Mouse (Mus musculus): ENCODE results near the gene Ralgapa1. TPM values are rescaled to one million over a fixed set of nuclear protein-coding genes. Genes with fewer than 3 reads are reported as not detected.

Gene Ralgapa1
- polyA plus RNA-seq, 1 experiment, result 3.6 TPM

GRCm38 (mm10) chr12:55570646-55571045, 250.3 kb downstream of the Ralgapa1 start:
- TF ChIP-seq MYOD1 (IDR thresholded peaks at IDR 0.05; ENCODE audit: control insufficient read depth, insufficient read length, low read depth) (no peak), CTCF (IDR thresholded peaks at IDR 0.05; ENCODE audit: control insufficient read depth, insufficient read depth, insufficient read length) (no peak), MYOG (IDR thresholded peaks at IDR 0.05; ENCODE audit: control insufficient read depth, extremely low read depth, insufficient read length) (no peak), FOSL1 (IDR thresholded peaks at IDR 0.05; ENCODE audit: insufficient read depth, low read length, poor library complexity, severe bottlenecking) (no peak)
- H3K27me3 ChIP-seq (ENCODE audit: control insufficient read depth, insufficient read depth, insufficient read length), result no peaks in the 10 kb centered on the region

DNA sequence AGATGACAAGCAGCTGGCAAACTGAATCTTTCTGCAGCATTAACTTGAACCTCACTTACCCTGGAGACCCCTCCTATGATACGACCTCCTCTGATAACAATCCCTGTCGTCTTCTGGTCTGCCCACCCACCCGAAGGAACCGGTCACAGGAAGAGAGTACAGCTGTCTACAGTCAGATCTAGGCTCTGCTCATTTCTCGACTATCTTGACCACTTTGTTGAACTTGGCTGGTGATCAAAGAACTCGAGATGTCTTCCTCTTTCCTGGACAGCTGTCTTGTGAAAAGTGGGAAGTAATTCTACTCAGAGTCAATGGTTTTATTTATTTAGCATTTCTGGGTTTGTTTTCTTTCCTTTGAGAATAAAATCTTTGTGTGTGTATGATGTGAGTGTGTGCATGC, 251.3 kb downstream of the Ralgapa1 start:
- no peaks in the 10 kb centered on the region for H3K79me2 ChIP-seq (ENCODE audit: control insufficient read depth, insufficient read depth)
- TF ChIP-seq MYOD1 (IDR thresholded peaks at IDR 0.05; ENCODE audit: control insufficient read depth, insufficient read length, low read depth), result peak; percentile 12
- TF ChIP-seq MYOG (IDR thresholded peaks at IDR 0.05; ENCODE audit: control insufficient read depth, extremely low read depth, insufficient read length), result no peak

More at GRCm38 (mm10) chr12:55570646-55571045, 250.3 kb downstream of the Ralgapa1 start:
- no peak overlapping the region for H3K4me3 ChIP-seq (ENCODE audit: insufficient read depth, poor library complexity, severe bottlenecking)
- no peak overlapping the region for H3ac ChIP-seq (ENCODE audit: control insufficient read depth, insufficient read length, low read depth)
- no peaks in the 10 kb centered on the region for H3K79me2 ChIP-seq (ENCODE audit: control insufficient read depth, insufficient read depth)
- no peaks in the 10 kb centered on the region for H3K36me3 ChIP-seq (ENCODE audit: control insufficient read depth, insufficient read depth)
- H3K79me3 ChIP-seq (ENCODE audit: low read depth), result no peaks in the 10 kb centered on the region

GRCm38 (mm10) chr12:55568466-55568865, 252.5 kb downstream of the Ralgapa1 start:
- no peak for TF ChIP-seq MAX (IDR thresholded peaks at IDR 0.05)
- TF ChIP-seq USF1 (IDR thresholded peaks at IDR 0.05; ENCODE audit: low read depth), result no peak
- no peak for TF ChIP-seq CEBPB (IDR thresholded peaks at IDR 0.05; ENCODE audit: low read depth)
- TF ChIP-seq CTCF (IDR thresholded peaks at IDR 0.05; ENCODE audit: control insufficient read depth, insufficient read depth, insufficient read length), result no peak
- TF ChIP-seq FOSL1 (IDR thresholded peaks at IDR 0.05; ENCODE audit: insufficient read depth, low read length, poor library complexity, severe bottlenecking), result no peak
- TF ChIP-seq MYOD1 (IDR thresholded peaks at IDR 0.05; ENCODE audit: control insufficient read depth, insufficient read length, low read depth), result no peak
- TF ChIP-seq MYOG (IDR thresholded peaks at IDR 0.05; ENCODE audit: control insufficient read depth, extremely low read depth, insufficient read length), result no peak
- Histone ChIP-seq H3K4me3 (ENCODE audit: insufficient read depth, poor library complexity, severe bottlenecking) (no peak overlapping the region), H3K79me2 (ENCODE audit: control insufficient read depth, insufficient read depth) (no peaks in the 10 kb centered on the region), H3K36me3 (ENCODE audit: control insufficient read depth, insufficient read depth) (no peaks in the 10 kb centered on the region), H3K27me3 (ENCODE audit: control insufficient read depth, insufficient read depth, insufficient read length) (no peaks in the 10 kb centered on the region), H3ac (ENCODE audit: control insufficient read depth, insufficient read length, low read depth) (no peak overlapping the region), H3K79me3 (ENCODE audit: low read depth) (no peaks in the 10 kb centered on the region)

More for the DNA sequence above, 251.3 kb downstream of the Ralgapa1 start:
- H3K4me3 ChIP-seq (ENCODE audit: insufficient read depth, poor library complexity, severe bottlenecking), result no peak overlapping the region
- no peaks in the 10 kb centered on the region for H3K79me3 ChIP-seq (ENCODE audit: low read depth)
- H3K36me3 ChIP-seq (ENCODE audit: control insufficient read depth, insufficient read depth), result no peaks in the 10 kb centered on the region
- no peaks in the 10 kb centered on the region for H3K27me3 ChIP-seq (ENCODE audit: control insufficient read depth, insufficient read depth, insufficient read length)
- H3ac ChIP-seq (ENCODE audit: control insufficient read depth, insufficient read length, low read depth), result no peak overlapping the region

DNA sequence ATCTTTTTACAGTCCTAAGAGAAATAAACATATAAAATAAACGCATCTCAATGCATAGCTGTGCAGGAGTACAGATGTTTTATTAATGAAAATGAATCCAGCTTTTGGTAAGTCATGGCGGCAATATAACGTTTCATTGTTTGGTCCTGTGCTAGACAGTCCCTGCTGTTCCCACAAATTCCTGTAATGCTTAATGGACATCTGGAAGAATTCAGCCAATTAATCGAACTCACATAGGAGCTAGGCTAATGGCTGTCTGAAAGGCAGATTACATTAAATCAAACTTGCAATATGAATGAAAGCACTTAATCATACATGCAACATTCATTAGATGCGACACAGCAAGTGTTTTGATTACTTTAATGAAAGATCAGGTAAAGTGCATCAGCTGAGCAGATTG, 254.1 kb downstream of the Ralgapa1 start:
- Histone ChIP-seq H3K36me3 (ENCODE audit: control insufficient read depth, insufficient read depth) (no peaks in the 10 kb centered on the region), H3ac (ENCODE audit: control insufficient read depth, insufficient read length, low read depth) (no peak overlapping the region), H3K79me3 (ENCODE audit: low read depth) (no peaks in the 10 kb centered on the region), H3K27me3 (ENCODE audit: control insufficient read depth, insufficient read depth, insufficient read length) (no peaks in the 10 kb centered on the region), H3K79me2 (ENCODE audit: control insufficient read depth, insufficient read depth) (no peaks in the 10 kb centered on the region), H3K4me3 (ENCODE audit: insufficient read depth, poor library complexity, severe bottlenecking) (no peak overlapping the region)
- no peak for TF ChIP-seq CTCF (IDR thresholded peaks at IDR 0.05; ENCODE audit: control insufficient read depth, insufficient read depth, insufficient read length)
- no peak for TF ChIP-seq MAX (IDR thresholded peaks at IDR 0.05)
- no peak for TF ChIP-seq FOSL1 (IDR thresholded peaks at IDR 0.05; ENCODE audit: insufficient read depth, low read length, poor library complexity, severe bottlenecking)
- TF ChIP-seq CEBPB (IDR thresholded peaks at IDR 0.05; ENCODE audit: low read depth), result no peak
- no peak for TF ChIP-seq MYOD1 (IDR thresholded peaks at IDR 0.05; ENCODE audit: control insufficient read depth, insufficient read length, low read depth)
- TF ChIP-seq MYOG (IDR thresholded peaks at IDR 0.05; ENCODE audit: control insufficient read depth, extremely low read depth, insufficient read length), result no peak
- no peak for TF ChIP-seq USF1 (IDR thresholded peaks at IDR 0.05; ENCODE audit: low read depth)

GRCm38 (mm10) chr12:55565867-55566266, 255.1 kb downstream of the Ralgapa1 start:
- no peak for TF ChIP-seq FOSL1 (IDR thresholded peaks at IDR 0.05; ENCODE audit: insufficient read depth, low read length, poor library complexity, severe bottlenecking)
- no peak for TF ChIP-seq CTCF (IDR thresholded peaks at IDR 0.05; ENCODE audit: control insufficient read depth, insufficient read depth, insufficient read length)
- TF ChIP-seq MYOG (IDR thresholded peaks at IDR 0.05; ENCODE audit: control insufficient read depth, extremely low read depth, insufficient read length), result no peak
- TF ChIP-seq CEBPB (IDR thresholded peaks at IDR 0.05; ENCODE audit: low read depth), result no peak
- TF ChIP-seq MYOD1 (IDR thresholded peaks at IDR 0.05; ENCODE audit: control insufficient read depth, insufficient read length, low read depth), result no peak
- no peak for TF ChIP-seq USF1 (IDR thresholded peaks at IDR 0.05; ENCODE audit: low read depth)
- TF ChIP-seq MAX (IDR thresholded peaks at IDR 0.05), result no peak
- H3K36me3 ChIP-seq (ENCODE audit: control insufficient read depth, insufficient read depth), result no peaks in the 10 kb centered on the region
- no peaks in the 10 kb centered on the region for H3K27me3 ChIP-seq (ENCODE audit: control insufficient read depth, insufficient read depth, insufficient read length)
- no peaks in the 10 kb centered on the region for H3K79me2 ChIP-seq (ENCODE audit: control insufficient read depth, insufficient read depth)
- H3K4me3 ChIP-seq (ENCODE audit: insufficient read depth, poor library complexity, severe bottlenecking), result no peak overlapping the region
- no peak overlapping the region for H3ac ChIP-seq (ENCODE audit: control insufficient read depth, insufficient read length, low read depth)
- no peaks in the 10 kb centered on the region for H3K79me3 ChIP-seq (ENCODE audit: low read depth)

DNA sequence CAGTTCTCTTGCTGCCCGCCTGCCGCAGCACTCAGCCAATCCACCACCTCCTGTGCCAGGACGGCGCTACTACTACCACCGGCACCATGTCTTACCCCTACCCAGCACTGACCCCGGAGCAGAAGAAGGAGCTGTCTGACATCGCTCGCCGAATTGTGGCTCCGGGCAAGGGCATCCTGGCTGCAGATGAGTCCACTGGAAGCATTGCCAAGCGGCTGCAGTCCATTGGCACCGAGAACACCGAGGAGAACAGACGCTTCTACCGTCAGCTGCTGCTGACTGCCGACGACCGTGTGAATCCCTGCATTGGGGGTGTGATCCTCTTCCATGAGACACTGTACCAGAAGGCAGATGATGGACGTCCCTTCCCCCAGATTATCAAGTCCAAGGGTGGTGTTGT, 255.8 kb downstream of the Ralgapa1 start, which contains the start of gene Aldoart2:
TSS of gene Aldoart2 (plus strand) at position 34 of the 400 bp plus-strand sequence.
- Histone ChIP-seq H3K27me3 (ENCODE audit: control insufficient read depth, insufficient read depth, insufficient read length) (no peaks in the 10 kb centered on the region), H3K79me2 (ENCODE audit: control insufficient read depth, insufficient read depth) (no peaks in the 10 kb centered on the region), H3K79me3 (ENCODE audit: low read depth) (no peaks in the 10 kb centered on the region), H3K4me3 (ENCODE audit: insufficient read depth, poor library complexity, severe bottlenecking) (no peak within 1 kb of the TSS), H3K36me3 (ENCODE audit: control insufficient read depth, insufficient read depth) (no peaks in the 10 kb centered on the region), H3ac (ENCODE audit: control insufficient read depth, insufficient read length, low read depth) (no peak within 1 kb of the TSS)
- no peak for TF ChIP-seq FOSL1 (IDR thresholded peaks at IDR 0.05; ENCODE audit: insufficient read depth, low read length, poor library complexity, severe bottlenecking)
- no peak for TF ChIP-seq MYOD1 (IDR thresholded peaks at IDR 0.05; ENCODE audit: control insufficient read depth, insufficient read length, low read depth)

All from C2C12 (cell line).